Mouse (Mus musculus) embryonic facial prominence, embryonic 13.5 days (tissue): ENCODE data around the gene Nckipsd. TPM values are rescaled to one million over a fixed set of nuclear protein-coding genes. Genes with fewer than 3 reads are reported as not detected.

Experiments used
- ATAC-seq: fragments of 200-750 bp; cut with Nextera tagmentation; 2 replicates; pipeline ENCODE4 v1.8.0; 2017; ENCODE audit warnings: low read depth; ENCODE audit not compliant: insufficient number of reproducible peaks, insufficient read depth, low FRiP score, low TSS enrichment
- H3K27ac ChIP-seq: fragments of 300-500 bp; sonication (generic); 2 replicates; pipeline ENCODE4 v1.5.1; 2015; ENCODE audit warnings: moderate library complexity, mild to moderate bottlenecking, inconsistent platforms
- H3K27me3 ChIP-seq: fragments of 300-500 bp; sonication (generic); 2 replicates; pipeline ENCODE4 v1.6.1; 2015; ENCODE audit warnings: mild to moderate bottlenecking, inconsistent platforms
- H3K36me3 ChIP-seq: fragments of 300-500 bp; sonication (generic); 2 replicates; pipeline ENCODE4 v1.6.1; 2015; ENCODE audit warnings: mild to moderate bottlenecking, inconsistent platforms
- H3K4me1 ChIP-seq: fragments of 300-500 bp; sonication (generic); 2 replicates; pipeline ENCODE4 v1.6.1; 2015; ENCODE audit warnings: inconsistent platforms
- H3K4me2 ChIP-seq: fragments of 300-500 bp; sonication (generic); 2 replicates; pipeline ENCODE4 v1.6.1; 2015; ENCODE audit warnings: moderate library complexity, mild to moderate bottlenecking, inconsistent platforms
- H3K4me3 ChIP-seq: fragments of 300-500 bp; sonication (generic); 2 replicates; pipeline ENCODE4 v1.5.1; 2015; ENCODE audit warnings: mild to moderate bottlenecking, inconsistent platforms
- H3K9ac ChIP-seq: fragments of 300-500 bp; sonication (generic); 2 replicates; pipeline ENCODE4 v1.6.1; 2015; ENCODE audit warnings: mild to moderate bottlenecking, inconsistent platforms
- H3K9me3 ChIP-seq: fragments of 300-500 bp; sonication (generic); 2 replicates; pipeline ENCODE4 v1.6.1; 2016; ENCODE audit warnings: inconsistent platforms
- WGBS: fragments of 180-500 bp; shearing (Covaris S2); methylation state at CpG from one replicate; pipeline ENCODE4 v1.1.7; 2015; ENCODE audit warnings: mixed read lengths; 5-methylcytosine and 5-hydroxymethylcytosine counted together
- microRNA-seq: library from miRNA; unstranded; fragments of <30 nt; microRNA quantifications from one replicate; pipeline ENCODE4, GENCODE M21; 2016
- polyA plus RNA-seq: library from polyadenylated mRNA; unstranded; fragments of >200 nt; fragmentation: Nextera tagmentation; extraction: Ambion mirVana; gene quantifications from 2 replicates; pipeline ENCODE4 v1.2.1, GENCODE M21; 2015

The Nckipsd gene
- polyA plus RNA-seq, 1 experiment from 2014 or later = 21.5 TPM

GRCm38 (mm10) chr9:108853635-108854240 is 45.6 kb downstream of the Nckipsd start:
- Histone ChIP-seq H3K4me1 (peaks cover 26% of the 10 kb centered on the region), H3K9me3 (no peaks in the 10 kb centered on the region), H3K4me3 (peak overlapping the region; percentile 87), H3K9ac (peak overlapping the region; percentile 83), H3K4me2 (peak overlapping the region; percentile 77), H3K27ac (peak overlapping the region; percentile 91), H3K36me3 (peaks cover 27% of the 10 kb centered on the region), H3K27me3 (no peaks in the 10 kb centered on the region)
- WGBS = 2% methylated on average over 25 of the region's 25 CpGs
- peak; percentile 81 for ATAC-seq

DNA sequence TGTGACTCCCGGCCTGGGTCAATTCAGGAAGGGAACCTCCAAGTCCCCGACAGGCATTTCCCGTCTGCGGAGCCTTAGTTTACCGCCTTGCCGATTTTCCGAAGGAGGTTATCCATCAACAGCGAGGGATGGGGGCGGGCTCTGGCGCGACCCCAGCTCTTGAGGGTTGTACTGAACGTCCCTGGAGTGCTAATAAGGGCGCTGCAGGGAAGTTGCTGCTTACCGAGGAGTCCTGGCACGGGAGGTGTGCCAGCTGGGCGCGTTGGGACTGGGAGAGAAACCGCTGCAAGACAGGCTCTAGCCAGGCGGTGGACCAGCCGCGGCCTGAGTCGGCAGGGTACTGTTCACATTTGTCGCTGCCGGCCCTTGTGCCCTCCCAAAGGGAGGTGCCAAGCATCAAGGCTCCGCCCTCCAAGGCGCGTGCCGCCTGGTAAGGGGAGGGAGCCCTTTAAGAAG is 46.1 kb downstream of the Nckipsd start:
- Histone ChIP-seq H3K27ac (peak overlapping the region; percentile 91), H3K4me2 (peak overlapping the region; percentile 77), H3K27me3 (no peaks in the 10 kb centered on the region), H3K36me3 (peaks cover 33% of the 10 kb centered on the region), H3K4me1 (peaks cover 26% of the 10 kb centered on the region), H3K9me3 (no peaks in the 10 kb centered on the region), H3K9ac (peak overlapping the region; percentile 83), H3K4me3 (peak overlapping the region; percentile 87)
- under 1% methylated on average over 28 of the region's 28 CpGs for WGBS
- peak; percentile 91 for ATAC-seq

- H3K4me3 ChIP-seq = peak overlapping the region; percentile 87; the same call in 1 of the 2 replicates
- H3K27me3 ChIP-seq = no peaks in the 10 kb centered on the region
- H3K4me1 ChIP-seq = peaks cover 26% of the 10 kb centered on the region
- H3K27ac ChIP-seq = no peak overlapping the region
- no peaks in the 10 kb centered on the region for H3K9me3 ChIP-seq
- H3K36me3 ChIP-seq = peaks cover 43% of the 10 kb centered on the region
- peak overlapping the region; percentile 83 for H3K9ac ChIP-seq
- WGBS = 61% methylated on average over 5 of the region's 5 CpGs
- peak overlapping the region; percentile 77 for H3K4me2 ChIP-seq
- ATAC-seq = no peak
These were observed 47.2 kb downstream of the Nckipsd start for GRCm38 (mm10) chr9:108855335-108855734.

DNA sequence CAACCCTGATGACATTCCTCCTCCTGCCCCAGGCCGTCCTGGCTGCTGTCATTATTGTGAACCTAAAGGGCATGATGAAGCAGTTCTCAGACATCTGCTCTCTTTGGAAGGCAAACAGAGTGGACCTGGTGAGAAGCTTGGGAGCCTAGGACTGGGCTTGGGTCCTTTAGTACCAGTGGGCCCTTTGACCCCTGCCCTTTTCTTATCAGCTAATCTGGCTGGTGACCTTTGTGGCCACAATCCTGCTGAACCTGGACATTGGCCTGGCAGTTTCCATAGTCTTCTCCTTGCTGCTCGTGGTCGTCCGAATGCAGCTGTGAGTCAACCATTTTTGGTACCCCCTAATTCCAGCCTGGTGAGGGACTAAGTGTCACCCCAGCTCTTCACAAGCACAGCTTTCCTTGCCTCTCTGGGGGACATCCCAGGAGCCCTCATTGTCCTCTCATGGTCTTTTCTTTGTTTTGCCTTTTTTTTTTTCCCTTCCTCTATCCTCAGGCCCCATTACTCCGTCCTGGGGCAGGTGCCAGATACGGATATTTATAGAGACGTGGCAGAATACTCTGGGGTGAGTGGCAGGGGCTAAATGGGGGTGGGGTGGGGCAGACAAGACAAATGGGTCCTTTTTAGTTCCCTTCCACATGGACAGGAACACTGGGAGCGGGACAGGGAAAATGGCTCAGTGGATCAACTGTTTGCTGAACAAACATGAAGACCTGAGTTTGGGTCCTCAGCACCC is 50.8 kb downstream of the Nckipsd start:
- Histone ChIP-seq H3K36me3 (peaks cover 59% of the 10 kb centered on the region), H3K4me2 (no peak overlapping the region), H3K27ac (no peak overlapping the region), H3K9me3 (no peaks in the 10 kb centered on the region), H3K4me1 (peaks cover 12% of the 10 kb centered on the region), H3K27me3 (no peaks in the 10 kb centered on the region), H3K9ac (no peak overlapping the region), H3K4me3 (no peak overlapping the region)
- 76% methylated on average over 8 of the region's 8 CpGs for WGBS
- no peak for ATAC-seq

Small RNAs within 50 kb of the gene (microRNA-seq; reads per million reads assigned to microRNA genes)
- not detected for gene Gm23156

Other genes starting within 250 kb of the Nckipsd start
- gene Impdh2, start 248.1 kb upstream of the Nckipsd start, polyA plus RNA-seq = 191 and 227 TPM in 2 replicates
- gene Ndufaf3, start 240.9 kb upstream of the Nckipsd start, polyA plus RNA-seq = 42.3 and 50.4 TPM in 2 replicates
- gene Dalrd3, start 238.5 kb upstream of the Nckipsd start, polyA plus RNA-seq = 176 and 185 TPM in 2 replicates
- 140 and 147 TPM in 2 replicates for gene Wdr6, start 229.6 kb upstream of the Nckipsd start, polyA plus RNA-seq
- 9.6 and 13.3 TPM in 2 replicates for gene P4htm, start 210.7 kb upstream of the Nckipsd start, polyA plus RNA-seq
- 51.9 and 53.7 TPM in 2 replicates for gene Arih2, start 159.0 kb upstream of the Nckipsd start, polyA plus RNA-seq
- 47.1 and 48.4 TPM in 2 replicates for gene Slc25a20, start 146.3 kb upstream of the Nckipsd start, polyA plus RNA-seq
- 25.6 and 27.9 TPM in 2 replicates for gene Prkar2a, start 119.1 kb upstream of the Nckipsd start, polyA plus RNA-seq
- gene Ip6k2, start 24.6 kb upstream of the Nckipsd start, polyA plus RNA-seq = 127 and 144 TPM in 2 replicates
- gene Celsr3, start 18.0 kb downstream of the Nckipsd start, polyA plus RNA-seq = 0.51 and 0.56 TPM in 2 replicates
- 20.4 and 22.7 TPM in 2 replicates for gene Slc26a6, start 44.9 kb downstream of the Nckipsd start, polyA plus RNA-seq
- not detected in 2 replicates for gene Tmem89, start 106.3 kb downstream of the Nckipsd start, polyA plus RNA-seq
- gene Uqcrc1, start 128.3 kb downstream of the Nckipsd start, polyA plus RNA-seq = 422 and 457 TPM in 2 replicates
- 24.6 and 26.0 TPM in 2 replicates for gene Col7a1, start 145.2 kb downstream of the Nckipsd start, polyA plus RNA-seq
- gene Ucn2, start 177.6 kb downstream of the Nckipsd start, polyA plus RNA-seq = 0.30 and 0.83 TPM in 2 replicates
- 17.1 and 19.0 TPM in 2 replicates for gene Pfkfb4, start 183.4 kb downstream of the Nckipsd start, polyA plus RNA-seq
- 65.4 and 76.0 TPM in 2 replicates for gene Shisa5, start 230.2 kb downstream of the Nckipsd start, polyA plus RNA-seq